Mouse (Mus musculus): ENCODE measurements around the gene Rbms3. TPM values are rescaled to one million over a fixed set of nuclear protein-coding genes. Genes with fewer than 3 reads are reported as not detected.

Gene Rbms3
- polyA plus RNA-seq, 1 experiment from 2014 or later = 13.1 TPM

DNA sequence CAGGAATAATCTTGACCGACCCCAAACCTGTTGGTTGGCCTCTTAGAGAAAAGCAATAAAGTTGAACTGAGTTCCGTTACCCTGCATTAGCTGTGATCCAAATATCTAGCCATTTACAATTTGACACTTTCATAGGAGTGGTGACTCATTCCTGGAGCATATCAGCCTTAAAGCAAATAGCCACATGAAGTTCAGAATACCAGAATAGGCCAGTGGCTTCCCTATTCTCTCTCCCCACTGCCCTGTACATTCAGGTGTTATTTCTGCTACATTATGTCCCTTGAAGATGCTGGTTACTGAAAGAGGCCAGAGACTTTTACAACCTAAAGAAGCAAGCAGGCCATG, 755.8 kb downstream of the Rbms3 start:
- no peak for ATAC-seq
- Histone ChIP-seq H3K9me3 (replicated peaks) (peaks cover 10% of the 10 kb centered on the region), H3K27ac (no peak overlapping the region), H3K4me2 (no peak overlapping the region), H3K4me3 (no peak overlapping the region), H3K36me3 (ENCODE audit: poor library complexity, severe bottlenecking) (no peaks in the 10 kb centered on the region), H3K27me3 (no peaks in the 10 kb centered on the region), H3K9ac (no peak overlapping the region), H3K4me1 (no peaks in the 10 kb centered on the region)
- 77% methylated on average over 2 of the region's 2 CpGs for WGBS

DNA sequence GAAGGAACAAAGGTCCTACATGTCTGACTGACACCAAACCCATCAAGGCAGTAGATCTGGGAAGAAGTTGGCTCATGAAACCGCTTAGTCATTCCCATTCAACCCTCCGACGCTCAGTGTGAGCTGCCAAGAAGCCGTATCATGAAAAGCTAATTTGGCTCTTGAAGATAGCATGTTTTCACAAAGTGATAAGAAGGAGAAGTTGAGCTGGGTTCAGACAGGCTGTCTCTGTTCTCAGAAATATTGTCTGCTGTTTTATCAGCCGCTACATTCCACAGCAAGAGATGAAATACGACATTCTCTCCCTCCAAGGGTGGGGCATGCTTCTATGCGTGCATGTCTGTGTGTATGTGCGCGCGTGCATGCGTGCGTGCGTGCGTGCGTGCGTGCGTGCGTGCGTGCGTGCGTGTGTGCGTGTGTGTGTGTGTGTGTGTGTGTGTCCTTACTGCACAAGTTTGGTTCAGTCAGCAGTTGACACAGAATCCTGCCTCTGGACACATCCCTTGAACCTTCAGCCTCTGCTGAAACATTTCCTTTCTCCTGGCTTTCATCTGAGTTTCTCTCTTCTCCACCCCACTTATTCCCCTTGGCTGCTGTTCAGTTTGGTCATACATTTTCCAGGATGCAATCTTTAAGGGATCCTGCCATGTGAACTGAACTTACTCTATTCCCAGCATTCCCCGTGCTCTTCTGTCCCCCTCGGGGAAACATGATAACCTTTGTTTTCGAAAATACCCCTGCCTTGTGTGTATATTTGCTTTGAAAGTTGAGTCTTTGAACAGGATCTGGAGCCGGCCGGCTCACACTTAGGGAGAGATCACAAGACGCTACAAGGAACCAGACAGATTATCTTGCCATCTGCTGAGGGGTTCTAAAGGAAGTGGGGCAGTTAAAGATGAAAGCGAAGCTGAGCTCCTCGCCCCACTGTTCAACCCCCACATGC, 756.4 kb downstream of the Rbms3 start:
- H3K36me3 ChIP-seq (ENCODE audit: poor library complexity, severe bottlenecking) = no peaks in the 10 kb centered on the region
- H3K9ac ChIP-seq = no peak overlapping the region
- H3K4me1 ChIP-seq = no peaks in the 10 kb centered on the region
- no peak for ATAC-seq
- H3K27ac ChIP-seq = no peak overlapping the region
- H3K9me3 ChIP-seq (replicated peaks) = peaks cover 7% of the 10 kb centered on the region; the same call in 1 of the 2 replicates
- no peak overlapping the region for H3K4me2 ChIP-seq
- H3K27me3 ChIP-seq = no peaks in the 10 kb centered on the region
- H3K4me3 ChIP-seq = no peak overlapping the region
- 84% methylated on average over 30 of the region's 30 CpGs for WGBS

DNA sequence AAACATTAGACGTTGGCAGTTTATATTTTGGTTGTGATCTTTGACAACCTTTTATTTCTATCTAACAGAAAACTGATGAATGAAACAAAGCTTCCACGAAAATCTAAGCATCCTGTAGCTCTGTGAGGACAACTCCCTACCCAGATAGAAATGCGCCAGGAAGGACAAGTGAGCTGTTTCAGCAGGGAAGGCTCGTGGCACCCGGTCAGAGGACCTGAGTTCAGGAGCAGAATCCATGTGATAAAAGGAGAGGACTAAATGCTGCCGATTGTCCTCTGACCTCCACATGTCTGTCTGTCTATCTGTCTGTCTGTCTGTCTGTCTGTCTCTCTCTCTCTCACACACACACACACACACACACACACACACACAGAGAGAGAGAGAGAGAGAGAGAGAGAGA, 757.4 kb downstream of the Rbms3 start:
- Histone ChIP-seq H3K27ac (no peak overlapping the region), H3K36me3 (ENCODE audit: poor library complexity, severe bottlenecking) (no peaks in the 10 kb centered on the region), H3K4me1 (no peaks in the 10 kb centered on the region), H3K27me3 (no peaks in the 10 kb centered on the region), H3K9ac (no peak overlapping the region), H3K4me2 (no peak overlapping the region), H3K4me3 (no peak overlapping the region), H3K9me3 (replicated peaks) (peaks cover 7% of the 10 kb centered on the region; the same call in 1 of the 2 replicates)
- ATAC-seq = no peak
- 90% methylated on average over 6 of the region's 6 CpGs for WGBS

DNA sequence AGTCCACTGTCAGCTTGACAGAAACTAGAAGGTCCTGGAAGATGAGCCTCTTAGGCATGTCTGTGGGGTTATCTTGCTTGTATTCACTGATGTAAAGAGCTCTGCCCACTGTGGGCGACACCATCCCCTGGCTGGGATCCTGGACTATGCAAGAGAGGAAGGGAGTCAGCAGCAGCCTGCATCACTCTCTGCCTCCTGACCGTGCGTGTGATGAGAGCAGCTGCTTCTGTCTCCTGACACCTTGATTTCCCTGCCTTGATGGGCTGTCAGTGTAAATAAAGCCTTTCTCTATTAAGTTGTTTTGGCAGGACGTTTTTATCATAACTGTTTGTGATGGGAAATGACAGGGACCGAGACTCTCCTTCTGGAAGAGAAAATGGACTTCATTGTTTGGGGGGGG, 758.1 kb downstream of the Rbms3 start:
- no peak for ATAC-seq

DNA sequence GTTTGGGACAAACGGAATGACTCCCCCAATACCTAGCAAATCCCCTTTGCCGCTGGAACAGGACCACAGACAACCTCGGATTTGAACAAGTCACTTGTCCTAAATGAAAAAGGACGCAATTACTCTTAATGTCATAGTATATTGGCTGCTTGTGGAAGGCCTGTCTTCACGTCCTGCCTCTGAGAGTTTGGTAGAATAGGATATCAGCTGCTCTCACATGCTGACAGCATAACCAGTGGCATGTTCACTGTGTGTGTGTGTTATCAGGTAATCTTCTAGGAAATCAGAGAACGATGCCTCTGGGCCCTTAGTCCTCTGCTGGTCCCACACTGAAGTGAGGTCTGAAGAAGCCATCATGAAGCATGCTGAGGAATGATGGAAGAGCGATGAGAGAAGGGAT, 763.7 kb downstream of the Rbms3 start:
- no peak for ATAC-seq
- Histone ChIP-seq H3K4me3 (no peak overlapping the region), H3K9ac (no peak overlapping the region), H3K9me3 (replicated peaks) (0 out of 2 replicates have a peak, but pooled peaks cover under 1% of the 10 kb centered on the region), H3K27ac (no peak overlapping the region), H3K27me3 (no peaks in the 10 kb centered on the region), H3K4me1 (no peaks in the 10 kb centered on the region), H3K36me3 (ENCODE audit: poor library complexity, severe bottlenecking) (no peaks in the 10 kb centered on the region), H3K4me2 (no peak overlapping the region)
- 97% methylated on average over 7 of the region's 7 CpGs for WGBS

More for the DNA sequence above, 758.1 kb downstream of the Rbms3 start:
- WGBS = 94% methylated on average over 5 of the region's 5 CpGs
- H3K4me3 ChIP-seq = no peak overlapping the region
- H3K9me3 ChIP-seq (replicated peaks) = peaks cover 7% of the 10 kb centered on the region; the same call in 1 of the 2 replicates
- no peaks in the 10 kb centered on the region for H3K4me1 ChIP-seq
- H3K9ac ChIP-seq = no peak overlapping the region
- no peaks in the 10 kb centered on the region for H3K27me3 ChIP-seq
- H3K27ac ChIP-seq = no peak overlapping the region
- H3K4me2 ChIP-seq = no peak overlapping the region
- no peaks in the 10 kb centered on the region for H3K36me3 ChIP-seq (ENCODE audit: poor library complexity, severe bottlenecking)

DNA sequence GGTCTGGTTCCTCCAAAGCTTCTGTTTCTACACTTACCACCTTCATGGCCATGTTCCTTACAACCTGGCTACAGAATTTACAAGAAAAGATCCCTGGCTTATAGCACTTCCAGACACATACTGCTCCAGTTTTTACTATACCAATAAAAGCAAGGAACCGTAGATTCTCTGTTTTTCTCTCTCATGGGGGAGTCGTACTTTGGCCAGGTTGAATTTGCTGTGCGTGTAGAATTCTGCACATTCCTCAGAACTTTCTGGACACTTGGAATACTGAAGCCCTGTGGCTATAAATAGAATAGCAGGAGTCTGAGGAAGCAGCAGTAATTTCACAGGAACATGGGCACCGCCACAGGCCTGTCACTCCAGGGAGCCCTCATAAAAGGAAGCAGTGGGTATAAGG, 766.1 kb downstream of the Rbms3 start:
- Histone ChIP-seq H3K4me3 (no peak overlapping the region), H3K27me3 (no peaks in the 10 kb centered on the region), H3K9me3 (replicated peaks) (no peaks in the 10 kb centered on the region), H3K4me1 (no peaks in the 10 kb centered on the region), H3K4me2 (no peak overlapping the region), H3K9ac (no peak overlapping the region), H3K36me3 (ENCODE audit: poor library complexity, severe bottlenecking) (no peaks in the 10 kb centered on the region), H3K27ac (no peak overlapping the region)
- ATAC-seq = no peak
- 81% methylated on average over 4 of the region's 4 CpGs for WGBS

DNA sequence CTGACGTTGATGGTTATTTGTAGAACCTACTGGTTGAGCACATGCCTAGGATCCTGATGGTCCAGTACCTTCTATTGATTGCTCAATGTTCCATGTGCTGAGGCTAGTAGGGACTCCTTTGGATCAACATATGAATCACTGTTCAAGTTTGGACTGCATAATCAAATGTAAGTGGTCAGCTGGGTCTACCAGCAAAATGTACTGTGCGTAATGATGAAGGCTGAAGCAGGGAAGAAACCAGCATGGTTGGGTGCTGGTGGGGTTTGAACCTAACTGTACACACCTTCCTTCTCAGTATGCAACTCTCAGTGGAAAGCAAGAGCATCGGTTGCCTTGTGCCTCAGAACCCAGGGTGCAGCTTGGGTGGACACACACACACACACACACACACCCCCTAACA, 767.4 kb downstream of the Rbms3 start:
- H3K4me3 ChIP-seq = no peak overlapping the region
- H3K9me3 ChIP-seq (replicated peaks) = no peaks in the 10 kb centered on the region
- 95% methylated on average over 3 of the region's 3 CpGs for WGBS
- no peak overlapping the region for H3K9ac ChIP-seq
- no peak for ATAC-seq
- no peaks in the 10 kb centered on the region for H3K36me3 ChIP-seq (ENCODE audit: poor library complexity, severe bottlenecking)
- H3K27ac ChIP-seq = no peak overlapping the region
- H3K27me3 ChIP-seq = no peaks in the 10 kb centered on the region
- H3K4me1 ChIP-seq = no peaks in the 10 kb centered on the region
- no peak overlapping the region for H3K4me2 ChIP-seq

DNA sequence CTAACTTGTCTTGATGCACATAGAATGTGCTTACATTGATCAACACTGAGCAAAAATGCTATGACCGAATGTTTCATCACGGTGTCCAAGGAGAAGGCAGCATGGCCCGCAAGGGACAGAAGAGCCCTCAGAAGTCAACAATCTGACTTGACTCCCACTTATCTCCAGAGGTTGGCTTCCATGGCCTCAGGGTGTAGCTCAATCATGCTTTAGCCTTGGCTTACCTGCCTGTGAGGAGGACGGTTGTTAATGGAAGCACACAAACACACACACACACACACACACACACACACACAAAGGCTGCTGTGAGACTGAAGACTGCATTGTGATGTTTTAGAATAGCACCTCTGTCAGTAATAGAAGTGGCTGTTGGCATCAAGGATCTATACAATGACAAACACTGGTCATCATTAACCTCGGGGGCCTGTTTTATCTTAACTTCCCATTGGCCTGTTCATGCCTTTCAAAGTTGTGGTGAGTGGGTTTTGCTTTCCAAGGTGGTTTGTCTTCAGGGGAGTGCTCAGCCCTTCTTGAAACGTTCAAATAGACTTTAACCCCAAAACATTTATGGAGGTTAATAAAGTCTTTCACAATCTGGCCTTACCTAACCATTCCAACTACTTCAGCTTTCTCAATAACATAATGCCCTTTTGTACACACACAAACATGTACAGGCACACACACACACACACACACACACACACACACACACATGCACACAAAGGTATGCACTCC, 771.7 kb downstream of the Rbms3 start:
- no peak overlapping the region for H3K27ac ChIP-seq
- H3K27me3 ChIP-seq = no peaks in the 10 kb centered on the region
- no peak overlapping the region for H3K9ac ChIP-seq
- H3K4me3 ChIP-seq = no peak overlapping the region
- H3K36me3 ChIP-seq (ENCODE audit: poor library complexity, severe bottlenecking) = no peaks in the 10 kb centered on the region
- H3K9me3 ChIP-seq (replicated peaks) = no peaks in the 10 kb centered on the region
- 91% methylated on average over 6 of the region's 6 CpGs for WGBS
- ATAC-seq = no peak
- no peak overlapping the region for H3K4me2 ChIP-seq
- no peaks in the 10 kb centered on the region for H3K4me1 ChIP-seq

DNA sequence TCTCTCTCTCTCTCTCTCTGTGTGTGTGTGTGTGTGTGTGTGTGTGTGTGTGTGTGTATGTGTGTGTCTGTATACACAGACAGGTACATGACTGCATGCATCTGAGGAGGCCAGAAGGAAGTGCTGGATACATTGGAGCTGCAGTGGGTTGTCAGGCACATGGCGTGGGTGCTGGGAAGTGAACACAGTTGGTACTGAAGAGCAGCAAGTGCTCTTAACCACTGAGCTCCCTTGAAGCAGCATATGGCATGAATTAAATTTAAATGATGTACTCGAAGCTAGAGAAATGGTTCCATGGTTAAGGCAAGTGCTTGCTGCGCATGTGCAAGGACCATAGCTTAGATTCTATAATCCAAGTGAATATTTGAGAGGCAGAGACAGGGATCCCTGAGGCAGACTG, 772.6 kb downstream of the Rbms3 start:
- no peak overlapping the region for H3K27ac ChIP-seq
- H3K4me3 ChIP-seq = no peak overlapping the region
- no peak for ATAC-seq
- WGBS = 89% methylated on average over 3 of the region's 3 CpGs
- no peaks in the 10 kb centered on the region for H3K4me1 ChIP-seq
- H3K9ac ChIP-seq = no peak overlapping the region
- H3K27me3 ChIP-seq = no peaks in the 10 kb centered on the region
- H3K36me3 ChIP-seq (ENCODE audit: poor library complexity, severe bottlenecking) = no peaks in the 10 kb centered on the region
- no peaks in the 10 kb centered on the region for H3K9me3 ChIP-seq (replicated peaks)
- no peak overlapping the region for H3K4me2 ChIP-seq

DNA sequence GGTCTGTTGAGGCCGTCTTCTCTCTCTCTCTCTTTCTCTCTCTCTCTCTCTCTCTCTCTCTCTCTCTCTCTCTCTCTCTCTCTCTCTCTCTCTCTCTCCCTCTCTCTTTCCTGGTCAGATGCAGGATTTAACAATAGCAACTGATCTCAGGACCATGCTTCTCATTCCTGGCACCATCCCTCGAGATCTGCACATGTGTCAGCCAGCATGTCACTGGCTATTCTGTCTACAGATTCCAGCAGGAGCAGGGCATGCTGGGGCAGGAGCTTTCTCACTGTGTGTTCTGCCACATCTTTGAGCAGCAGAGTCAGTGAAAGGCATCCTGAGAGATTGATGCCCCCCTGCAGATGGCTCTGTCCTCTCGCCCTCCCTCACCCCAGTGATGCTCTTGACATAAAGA, 774.0 kb downstream of the Rbms3 start:
- WGBS = 47% methylated on average over 3 of the region's 3 CpGs
- H3K27me3 ChIP-seq = no peaks in the 10 kb centered on the region
- no peaks in the 10 kb centered on the region for H3K4me1 ChIP-seq
- H3K9ac ChIP-seq = no peak overlapping the region
- H3K27ac ChIP-seq = no peak overlapping the region
- H3K36me3 ChIP-seq (ENCODE audit: poor library complexity, severe bottlenecking) = no peaks in the 10 kb centered on the region
- no peaks in the 10 kb centered on the region for H3K9me3 ChIP-seq (replicated peaks)
- ATAC-seq = no peak
- no peak overlapping the region for H3K4me2 ChIP-seq
- no peak overlapping the region for H3K4me3 ChIP-seq

DNA sequence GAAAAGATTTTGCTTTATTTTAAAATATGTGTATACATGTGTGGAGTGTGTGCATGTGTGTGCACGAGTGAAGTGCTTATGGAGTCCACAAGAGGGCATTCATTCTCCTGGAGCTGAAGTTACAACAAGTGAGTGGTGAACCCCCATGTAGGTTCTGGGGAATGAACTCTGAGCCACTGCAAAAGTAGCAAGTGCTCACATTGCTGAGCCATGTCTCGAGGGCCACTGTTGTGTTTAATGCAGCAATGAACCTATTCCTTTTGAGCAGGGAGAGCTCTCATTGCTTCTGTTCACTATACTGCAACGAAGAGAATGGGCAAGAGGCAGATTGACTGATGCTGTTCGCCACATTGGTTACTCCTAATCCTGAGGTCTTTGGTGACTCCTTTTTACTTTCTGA, 780.8 kb downstream of the Rbms3 start:
- H3K4me2 ChIP-seq = no peak overlapping the region
- ATAC-seq = no peak
- H3K4me3 ChIP-seq = no peak overlapping the region
- H3K27me3 ChIP-seq = no peaks in the 10 kb centered on the region
- no peak overlapping the region for H3K27ac ChIP-seq
- H3K9ac ChIP-seq = no peak overlapping the region
- H3K4me1 ChIP-seq = no peaks in the 10 kb centered on the region
- H3K9me3 ChIP-seq (replicated peaks) = no peaks in the 10 kb centered on the region
- H3K36me3 ChIP-seq (ENCODE audit: poor library complexity, severe bottlenecking) = no peaks in the 10 kb centered on the region
- WGBS = 90% methylated on average over 4 of the region's 4 CpGs

DNA sequence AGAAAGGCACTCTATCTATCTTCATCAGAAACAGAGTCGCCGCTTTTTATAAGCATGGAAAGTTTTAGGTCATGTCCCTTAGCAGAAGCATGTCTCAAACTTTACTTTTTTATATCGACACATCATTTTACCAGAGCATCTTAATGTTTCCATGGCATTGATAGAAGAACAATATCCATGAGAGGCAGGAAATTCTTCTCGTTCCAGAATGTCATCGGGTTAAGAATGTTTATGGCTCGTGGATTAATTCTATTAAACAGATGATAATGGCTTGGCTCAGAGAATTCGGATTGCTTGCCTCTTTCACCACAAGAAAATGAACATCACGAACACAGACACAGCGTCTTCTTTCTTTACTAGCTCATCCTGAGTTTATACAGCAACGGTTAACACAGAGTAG, 781.5 kb downstream of the Rbms3 start:
- H3K27ac ChIP-seq = no peak overlapping the region
- ATAC-seq = no peak
- no peak overlapping the region for H3K4me2 ChIP-seq
- H3K4me1 ChIP-seq = no peaks in the 10 kb centered on the region
- no peaks in the 10 kb centered on the region for H3K27me3 ChIP-seq
- H3K4me3 ChIP-seq = no peak overlapping the region
- H3K36me3 ChIP-seq (ENCODE audit: poor library complexity, severe bottlenecking) = no peaks in the 10 kb centered on the region
- no peak overlapping the region for H3K9ac ChIP-seq
- 92% methylated on average over 10 of the region's 10 CpGs for WGBS
- H3K9me3 ChIP-seq (replicated peaks) = no peaks in the 10 kb centered on the region

Measured in forebrain, embryonic 13.5 days (tissue).